Mouse (Mus musculus): Measurements from ENCODE around the gene Ctxn2. TPM values are rescaled to one million over a fixed set of nuclear protein-coding genes. Genes with fewer than 3 reads are reported as not detected.

Ctxn2 gene
- polyA plus RNA-seq, 1 experiment: not detected

GRCm38 (mm10) chr2:125187904-125188303 is 51.4 kb downstream of the Ctxn2 start:
- DNase-seq: no peak
- 87% methylated on average over 11 of the region's 11 CpGs for WGBS
- TF ChIP-seq POLR2A (IDR thresholded peaks at IDR 0.05; ENCODE audit: borderline replicate concordance, extremely low read depth, low read depth, low read length) (no peak), CTCF (IDR thresholded peaks at IDR 0.05; ENCODE audit: insufficient read depth, low read length) (no peak)

GRCm38 (mm10) chr2:125189197-125189596 is 52.7 kb downstream of the Ctxn2 start:
- WGBS: 2% methylated on average over 2 of the region's 2 CpGs
- Histone ChIP-seq H3K4me3 (replicated peaks; ENCODE audit: extremely low read depth, low read depth, low read length) (no peak overlapping the region), H3K4me1 (ENCODE audit: control insufficient read depth, insufficient read depth, low read length) (no peaks in the 10 kb centered on the region)
- DNase-seq: peak; percentile 44
- peak; percentile 86 for TF ChIP-seq CTCF (IDR thresholded peaks at IDR 0.05; ENCODE audit: insufficient read depth, low read length)
- no peak for TF ChIP-seq POLR2A (IDR thresholded peaks at IDR 0.05; ENCODE audit: borderline replicate concordance, extremely low read depth, low read depth, low read length)

More at GRCm38 (mm10) chr2:125187904-125188303, 51.4 kb downstream of the Ctxn2 start:
- H3K4me3 ChIP-seq (replicated peaks; ENCODE audit: extremely low read depth, low read depth, low read length): no peak overlapping the region
- H3K4me1 ChIP-seq (ENCODE audit: control insufficient read depth, insufficient read depth, low read length): no peaks in the 10 kb centered on the region

- no peaks in the 10 kb centered on the region for H3K4me1 ChIP-seq (ENCODE audit: control insufficient read depth, insufficient read depth, low read length)
- TF ChIP-seq CTCF (IDR thresholded peaks at IDR 0.05; ENCODE audit: insufficient read depth, low read length) (no peak), POLR2A (IDR thresholded peaks at IDR 0.05; ENCODE audit: borderline replicate concordance, extremely low read depth, low read depth, low read length) (no peak)
Observed at GRCm38 (mm10) chr2:125192905-125193304, 56.4 kb downstream of the Ctxn2 start.

GRCm38 (mm10) chr2:125196771-125197170 is 60.3 kb downstream of the Ctxn2 start:
- DNase-seq: no peak
- Histone ChIP-seq H3K4me3 (replicated peaks; ENCODE audit: extremely low read depth, low read depth, low read length) (no peak overlapping the region), H3K4me1 (ENCODE audit: control insufficient read depth, insufficient read depth, low read length) (no peaks in the 10 kb centered on the region)
- 67% methylated on average over 7 of the region's 7 CpGs for WGBS
- TF ChIP-seq POLR2A (IDR thresholded peaks at IDR 0.05; ENCODE audit: borderline replicate concordance, extremely low read depth, low read depth, low read length): no peak
- no peak for TF ChIP-seq CTCF (IDR thresholded peaks at IDR 0.05; ENCODE audit: insufficient read depth, low read length)

More at GRCm38 (mm10) chr2:125192905-125193304, 56.4 kb downstream of the Ctxn2 start:
- DNase-seq: no peak
- no peak overlapping the region for H3K4me3 ChIP-seq (replicated peaks; ENCODE audit: extremely low read depth, low read depth, low read length)

Other genes starting within 250 kb of the Ctxn2 start
- gene Slc24a5, start 68.6 kb upstream of the Ctxn2 start, polyA plus RNA-seq (2012; rRNA removed): 0.07 TPM in 1 of 2 replicates, not detected in the other
- 8.7 and 9.8 TPM in 2 replicates for gene Myef2, start 13.0 kb upstream of the Ctxn2 start, polyA plus RNA-seq (2012; rRNA removed)
- gene Slc12a1, start 15.8 kb downstream of the Ctxn2 start, polyA plus RNA-seq (2012; rRNA removed): 0.05 TPM in 1 of 2 replicates, not detected in the other
- gene Dut, start 110.5 kb downstream of the Ctxn2 start, polyA plus RNA-seq (2012; rRNA removed): 15.1 and 21.2 TPM in 2 replicates